Mouse (Mus musculus): Measurements from ENCODE around the gene Ctnnd2. TPM values are rescaled to one million over a fixed set of nuclear protein-coding genes. Genes with fewer than 3 reads are reported as not detected.

Ctnnd2 gene
- polyA plus RNA-seq, 1 experiment from 2014 or later = 41.4 TPM

DNA sequence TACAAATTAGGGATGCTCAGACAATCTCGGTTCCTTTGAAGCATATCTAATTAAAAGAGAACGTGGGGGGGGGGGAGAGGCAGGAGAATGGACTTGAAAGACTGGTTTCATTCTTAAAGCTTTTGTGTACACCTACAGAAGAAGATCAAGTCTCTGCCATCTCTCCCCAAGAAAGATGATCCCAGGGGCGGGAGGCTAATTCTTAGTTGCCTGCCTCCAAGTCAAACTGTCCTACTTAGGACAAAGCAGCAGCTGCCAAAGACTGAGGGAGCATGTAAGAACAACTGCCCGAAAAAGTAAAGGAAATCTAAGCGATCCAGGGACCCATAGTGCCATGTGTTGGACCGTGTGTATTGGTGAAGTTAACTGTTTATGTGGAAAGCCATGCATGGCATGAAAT lies 836.2 kb downstream of the Ctnnd2 start:
- 78% methylated on average over 6 of the region's 6 CpGs for WGBS
- Histone ChIP-seq H3K9me3 (no peaks in the 10 kb centered on the region), H3K36me3 (no peaks in the 10 kb centered on the region), H3K27me3 (replicated peaks) (no peaks in the 10 kb centered on the region), H3K4me2 (replicated peaks) (no peak overlapping the region), H3K9ac (no peak overlapping the region), H3K4me3 (no peak overlapping the region), H3K4me1 (no peaks in the 10 kb centered on the region), H3K27ac (no peak overlapping the region)
- no peak for ATAC-seq (ENCODE audit: low FRiP score, low read depth)

- no peak overlapping the region for H3K4me3 ChIP-seq
- no peaks in the 10 kb centered on the region for H3K9me3 ChIP-seq
- H3K27ac ChIP-seq = no peak overlapping the region
- H3K27me3 ChIP-seq (replicated peaks) = no peaks in the 10 kb centered on the region
- no peaks in the 10 kb centered on the region for H3K4me1 ChIP-seq
- no peak overlapping the region for H3K4me2 ChIP-seq (replicated peaks)
- no peak overlapping the region for H3K9ac ChIP-seq
- H3K36me3 ChIP-seq = no peaks in the 10 kb centered on the region
- no peak for ATAC-seq (ENCODE audit: low FRiP score, low read depth)
- 72% methylated on average over 2 of the region's 2 CpGs for WGBS
Observed at GRCm38 (mm10) chr15:31020769-31021168, 848.4 kb downstream of the Ctnnd2 start.

DNA sequence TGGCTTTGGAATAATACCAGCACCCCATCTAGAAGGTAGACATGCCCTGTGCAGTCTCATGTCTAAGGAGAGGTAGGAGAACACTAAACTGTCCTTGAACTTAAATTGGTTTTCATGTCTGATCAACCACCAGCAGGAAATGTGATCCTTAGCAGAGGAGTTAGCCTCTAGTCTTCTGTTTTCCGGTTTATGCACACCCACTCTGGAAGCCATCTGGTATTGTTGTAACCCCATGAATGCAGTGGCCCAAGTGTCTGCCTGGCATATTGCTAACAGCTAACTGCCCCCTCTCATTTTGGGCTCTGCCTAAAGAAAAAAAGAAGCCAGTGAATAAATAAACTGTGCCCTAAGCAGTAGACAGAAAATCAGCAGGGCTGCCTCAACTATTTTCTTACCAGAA lies 849.6 kb downstream of the Ctnnd2 start:
- H3K4me3 ChIP-seq = no peak overlapping the region
- H3K4me2 ChIP-seq (replicated peaks) = no peak overlapping the region
- H3K9me3 ChIP-seq = no peaks in the 10 kb centered on the region
- H3K27me3 ChIP-seq (replicated peaks) = no peaks in the 10 kb centered on the region
- no peak for ATAC-seq (ENCODE audit: low FRiP score, low read depth)
- H3K9ac ChIP-seq = no peak overlapping the region
- no peaks in the 10 kb centered on the region for H3K36me3 ChIP-seq
- no peaks in the 10 kb centered on the region for H3K4me1 ChIP-seq
- 67% methylated on average over 1 of the region's 1 CpGs for WGBS
- no peak overlapping the region for H3K27ac ChIP-seq

DNA sequence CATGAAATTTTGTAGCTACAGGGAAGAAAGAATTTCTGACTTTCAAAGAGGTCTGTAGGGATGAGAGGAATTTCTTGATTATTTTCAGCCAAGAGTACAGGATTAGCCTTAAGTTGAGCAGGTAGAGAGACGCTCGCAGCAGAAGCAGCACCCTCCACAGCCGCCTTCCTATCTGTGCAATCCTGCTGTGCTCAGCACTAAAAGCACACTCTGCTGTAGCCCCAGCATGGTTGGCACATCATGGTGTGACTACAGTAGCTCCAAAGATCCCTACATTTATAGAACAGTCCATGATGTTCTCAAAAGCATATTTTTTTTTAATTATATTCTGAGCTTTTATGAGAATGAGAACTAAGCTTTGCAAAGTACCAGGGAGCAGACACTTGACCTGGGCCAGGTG lies 850.1 kb downstream of the Ctnnd2 start:
- H3K27ac ChIP-seq = no peak overlapping the region
- H3K4me1 ChIP-seq = no peaks in the 10 kb centered on the region
- ATAC-seq (ENCODE audit: low FRiP score, low read depth) = no peak
- 91% methylated on average over 3 of the region's 3 CpGs for WGBS
- H3K9me3 ChIP-seq = no peaks in the 10 kb centered on the region
- H3K9ac ChIP-seq = no peak overlapping the region
- no peaks in the 10 kb centered on the region for H3K27me3 ChIP-seq (replicated peaks)
- no peak overlapping the region for H3K4me3 ChIP-seq
- H3K4me2 ChIP-seq (replicated peaks) = no peak overlapping the region
- 0 out of 2 replicates have a peak, but pooled peaks cover 4% of the 10 kb centered on the region for H3K36me3 ChIP-seq

- 83% methylated on average over 5 of the region's 5 CpGs for WGBS
- Histone ChIP-seq H3K27me3 (replicated peaks) (no peaks in the 10 kb centered on the region), H3K4me3 (no peak overlapping the region), H3K9me3 (no peaks in the 10 kb centered on the region), H3K9ac (no peak overlapping the region), H3K4me1 (no peaks in the 10 kb centered on the region), H3K4me2 (replicated peaks) (no peak overlapping the region), H3K36me3 (0 out of 2 replicates have a peak, but pooled peaks cover 4% of the 10 kb centered on the region), H3K27ac (no peak overlapping the region)
- ATAC-seq (ENCODE audit: low FRiP score, low read depth) = no peak
Observed at GRCm38 (mm10) chr15:31023766-31024165, 851.4 kb downstream of the Ctnnd2 start.

GRCm38 (mm10) chr15:31027448-31028230 lies 855.2 kb downstream of the Ctnnd2 start:
- no peak overlapping the region for H3K4me2 ChIP-seq (replicated peaks)
- no peak overlapping the region for H3K9ac ChIP-seq
- no peak overlapping the region for H3K27ac ChIP-seq
- H3K4me1 ChIP-seq = no peaks in the 10 kb centered on the region
- H3K27me3 ChIP-seq (replicated peaks) = no peaks in the 10 kb centered on the region
- ATAC-seq (ENCODE audit: low FRiP score, low read depth) = no peak
- H3K4me3 ChIP-seq = no peak overlapping the region
- 0 out of 2 replicates have a peak, but pooled peaks cover 4% of the 10 kb centered on the region for H3K36me3 ChIP-seq
- no peaks in the 10 kb centered on the region for H3K9me3 ChIP-seq
- WGBS = 90% methylated on average over 26 of the region's 26 CpGs

DNA sequence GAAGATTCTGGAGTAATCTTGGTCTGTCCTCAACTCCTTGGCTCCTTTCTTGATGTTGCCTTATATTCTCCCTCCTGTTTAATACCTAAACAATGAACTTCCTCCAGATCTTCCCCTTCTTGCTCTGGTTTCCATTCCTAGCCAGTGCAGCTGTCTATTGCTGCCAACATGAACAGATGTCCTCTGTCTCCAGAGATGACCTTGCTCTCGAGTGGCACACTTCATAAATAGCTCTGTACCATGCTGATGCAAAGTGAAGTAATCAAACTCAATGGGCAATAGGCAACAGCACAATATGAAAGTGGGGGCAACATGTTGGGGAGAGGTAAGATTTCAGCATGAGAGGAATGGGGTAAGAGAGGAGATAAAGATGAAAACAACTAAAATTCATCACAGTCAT lies 872.6 kb downstream of the Ctnnd2 start:
- no peaks in the 10 kb centered on the region for H3K9me3 ChIP-seq
- no peaks in the 10 kb centered on the region for H3K27me3 ChIP-seq (replicated peaks)
- H3K4me3 ChIP-seq = no peak overlapping the region
- no peaks in the 10 kb centered on the region for H3K36me3 ChIP-seq
- no peak overlapping the region for H3K4me2 ChIP-seq (replicated peaks)
- ATAC-seq (ENCODE audit: low FRiP score, low read depth) = no peak
- no peak overlapping the region for H3K9ac ChIP-seq
- H3K4me1 ChIP-seq = no peaks in the 10 kb centered on the region
- no peak overlapping the region for H3K27ac ChIP-seq
- WGBS = 64% methylated on average over 1 of the region's 1 CpGs

DNA sequence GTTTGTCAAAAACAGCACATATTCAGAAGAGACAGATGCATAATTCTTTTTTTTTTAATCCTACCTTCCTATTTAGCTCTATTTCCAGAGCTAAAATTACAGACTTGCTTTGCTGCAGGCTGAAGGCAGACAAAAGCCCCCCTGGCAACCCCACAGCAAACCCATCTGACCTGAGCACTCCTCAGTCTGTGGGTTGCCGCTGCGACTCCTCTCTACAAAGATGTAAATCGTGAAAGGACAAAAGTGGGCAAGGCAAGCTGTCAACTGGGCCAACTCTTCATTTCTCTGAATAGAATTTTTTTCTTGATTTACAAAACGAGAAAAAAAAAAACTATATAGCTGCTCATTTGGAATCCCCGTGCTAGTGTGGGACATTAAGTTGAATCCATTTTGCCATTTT lies 879.1 kb downstream of the Ctnnd2 start:
- no peaks in the 10 kb centered on the region for H3K9me3 ChIP-seq
- H3K4me3 ChIP-seq = no peak overlapping the region
- H3K4me1 ChIP-seq = no peaks in the 10 kb centered on the region; the same call in 1 of the 2 replicates
- WGBS = 61% methylated on average over 5 of the region's 5 CpGs
- no peak overlapping the region for H3K27ac ChIP-seq
- no peak for ATAC-seq (ENCODE audit: low FRiP score, low read depth)
- H3K4me2 ChIP-seq (replicated peaks) = no peak overlapping the region
- no peaks in the 10 kb centered on the region for H3K36me3 ChIP-seq
- no peak overlapping the region for H3K9ac ChIP-seq
- H3K27me3 ChIP-seq (replicated peaks) = no peaks in the 10 kb centered on the region

DNA sequence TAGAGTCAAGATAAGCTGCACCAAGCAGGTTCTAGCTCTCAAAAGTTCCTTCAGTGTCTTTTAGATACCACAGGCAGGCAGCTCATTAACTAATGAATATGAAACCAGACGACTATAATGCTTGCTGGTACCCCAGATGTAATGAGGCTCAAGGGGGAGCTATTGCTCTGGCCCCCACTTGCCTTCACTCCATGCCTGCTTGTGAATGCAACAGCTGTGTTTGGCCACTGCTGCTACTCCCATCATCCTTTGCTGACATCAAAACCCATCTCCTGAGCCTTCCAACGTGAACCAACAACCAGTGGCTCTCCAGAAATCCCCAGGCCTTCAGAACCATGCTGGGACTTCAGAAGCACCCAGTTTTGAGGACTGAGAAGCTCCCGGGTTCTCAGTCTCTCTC lies 883.8 kb downstream of the Ctnnd2 start:
- H3K4me3 ChIP-seq = no peak overlapping the region
- no peak overlapping the region for H3K9ac ChIP-seq
- H3K27me3 ChIP-seq (replicated peaks) = no peaks in the 10 kb centered on the region
- no peak for ATAC-seq (ENCODE audit: low FRiP score, low read depth)
- H3K9me3 ChIP-seq = no peaks in the 10 kb centered on the region
- H3K36me3 ChIP-seq = no peaks in the 10 kb centered on the region
- WGBS = 61% methylated on average over 3 of the region's 3 CpGs
- H3K4me2 ChIP-seq (replicated peaks) = no peak overlapping the region
- no peak overlapping the region for H3K27ac ChIP-seq
- H3K4me1 ChIP-seq = no peaks in the 10 kb centered on the region; the same call in 1 of the 2 replicates

DNA sequence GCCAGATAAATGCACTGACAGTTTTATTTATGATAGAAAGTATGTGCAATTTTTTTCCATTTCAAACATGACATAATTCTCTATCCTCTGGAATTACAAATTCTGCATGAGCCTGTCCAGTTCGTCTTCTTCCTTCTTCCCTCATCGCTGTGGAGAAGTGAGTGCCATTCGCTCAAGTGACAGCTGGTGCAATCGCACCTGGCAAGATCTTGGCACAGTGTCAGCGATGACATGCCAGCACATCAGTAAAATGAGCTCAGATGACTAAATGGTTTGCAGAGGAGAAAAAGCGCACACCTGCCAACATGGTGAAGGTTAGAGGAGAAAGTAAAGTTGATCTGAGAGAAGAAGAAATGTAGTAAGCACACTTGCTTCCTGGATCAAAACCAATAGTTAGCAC lies 885.9 kb downstream of the Ctnnd2 start:
- Histone ChIP-seq H3K4me1 (no peaks in the 10 kb centered on the region), H3K27ac (no peak overlapping the region), H3K36me3 (no peaks in the 10 kb centered on the region), H3K9me3 (no peaks in the 10 kb centered on the region), H3K9ac (no peak overlapping the region), H3K27me3 (replicated peaks) (no peaks in the 10 kb centered on the region), H3K4me3 (no peak overlapping the region), H3K4me2 (replicated peaks) (no peak overlapping the region)
- ATAC-seq (ENCODE audit: low FRiP score, low read depth) = no peak
- 88% methylated on average over 6 of the region's 6 CpGs for WGBS

DNA sequence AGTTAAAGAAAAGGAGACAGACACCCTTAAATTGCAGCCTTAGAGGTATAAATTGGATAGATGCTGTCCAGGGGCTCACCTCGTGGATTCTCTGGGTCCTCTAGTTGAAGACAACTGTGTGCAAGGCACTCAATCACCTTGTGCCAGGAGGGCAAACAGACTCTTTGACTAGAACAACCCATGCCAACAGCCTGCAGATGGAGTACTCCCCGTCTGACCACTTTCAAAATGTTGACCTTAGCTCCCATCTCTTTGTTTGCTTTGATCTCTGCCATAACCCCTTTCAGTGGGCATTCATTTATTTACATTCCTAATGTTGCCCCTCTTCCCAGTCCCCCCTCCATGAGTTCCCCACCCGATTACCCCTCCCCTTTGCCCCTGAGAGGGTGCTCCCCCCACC lies 891.3 kb downstream of the Ctnnd2 start:
- Histone ChIP-seq H3K4me1 (no peaks in the 10 kb centered on the region), H3K9ac (no peak overlapping the region), H3K27me3 (replicated peaks) (no peaks in the 10 kb centered on the region), H3K4me2 (replicated peaks) (no peak overlapping the region), H3K27ac (no peak overlapping the region), H3K9me3 (no peaks in the 10 kb centered on the region), H3K4me3 (no peak overlapping the region), H3K36me3 (no peaks in the 10 kb centered on the region)
- ATAC-seq (ENCODE audit: low FRiP score, low read depth) = no peak
- 67% methylated on average over 3 of the region's 3 CpGs for WGBS

GRCm38 (mm10) chr15:31068127-31068526 lies 895.7 kb downstream of the Ctnnd2 start:
- H3K4me1 ChIP-seq = no peaks in the 10 kb centered on the region
- no peak overlapping the region for H3K27ac ChIP-seq
- no peak overlapping the region for H3K4me2 ChIP-seq (replicated peaks)
- ATAC-seq (ENCODE audit: low FRiP score, low read depth) = no peak
- H3K27me3 ChIP-seq (replicated peaks) = no peaks in the 10 kb centered on the region
- no peaks in the 10 kb centered on the region for H3K36me3 ChIP-seq
- no peak overlapping the region for H3K9ac ChIP-seq
- H3K4me3 ChIP-seq = no peak overlapping the region
- WGBS = 86% methylated on average over 2 of the region's 2 CpGs
- H3K9me3 ChIP-seq = no peaks in the 10 kb centered on the region

GRCm38 (mm10) chr15:31070311-31070710 lies 897.9 kb downstream of the Ctnnd2 start:
- Histone ChIP-seq H3K36me3 (no peaks in the 10 kb centered on the region), H3K27me3 (replicated peaks) (no peaks in the 10 kb centered on the region), H3K4me2 (replicated peaks) (no peak overlapping the region), H3K4me3 (no peak overlapping the region), H3K9me3 (no peaks in the 10 kb centered on the region), H3K4me1 (no peaks in the 10 kb centered on the region), H3K27ac (no peak overlapping the region), H3K9ac (no peak overlapping the region)
- ATAC-seq (ENCODE audit: low FRiP score, low read depth) = no peak
- whole genome bisulfite sequencing = 87% methylated on average over 5 of the region's 5 CpGs
